Mouse (Mus musculus) c-Kit-positive CD71-positive TER-119-positive erythroid progenitor cells, embryonic 14.5 days (primary cell): ENCODE measurements at regions not wholly inside any gene's neighbourhood (a gene's known extent, or its start where the extent isn't known, plus 50 kb on each side); places are given as distances from the start of the nearest gene placed in this dataset.

Source experiments
- DNase-seq: peaks from one replicate; pipeline ENCODE4 v3.0.0-alpha.2; 2013; ENCODE audit warnings: low spot score

DNA sequence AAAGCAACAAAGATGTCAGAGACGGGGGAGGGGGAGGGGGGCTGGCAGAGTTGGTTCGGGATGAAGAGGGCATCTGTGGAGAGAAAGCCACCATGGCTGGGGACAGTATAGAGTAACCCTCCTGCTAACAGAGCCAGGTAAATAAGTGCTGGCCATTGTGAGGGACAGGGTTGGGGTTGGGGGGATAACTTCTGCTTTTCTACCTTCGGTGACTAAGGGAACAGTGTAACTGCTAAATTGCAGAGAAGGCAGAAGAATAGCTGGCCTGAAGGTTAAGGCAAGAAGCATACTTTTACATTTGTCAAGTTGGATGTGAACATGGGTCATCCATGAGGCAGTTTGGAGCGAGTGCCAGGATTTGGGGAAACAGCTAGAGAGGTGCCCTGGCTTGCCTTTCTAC lies 395.1 kb downstream of the H2al1j start:
- no peak for DNase-seq

DNA sequence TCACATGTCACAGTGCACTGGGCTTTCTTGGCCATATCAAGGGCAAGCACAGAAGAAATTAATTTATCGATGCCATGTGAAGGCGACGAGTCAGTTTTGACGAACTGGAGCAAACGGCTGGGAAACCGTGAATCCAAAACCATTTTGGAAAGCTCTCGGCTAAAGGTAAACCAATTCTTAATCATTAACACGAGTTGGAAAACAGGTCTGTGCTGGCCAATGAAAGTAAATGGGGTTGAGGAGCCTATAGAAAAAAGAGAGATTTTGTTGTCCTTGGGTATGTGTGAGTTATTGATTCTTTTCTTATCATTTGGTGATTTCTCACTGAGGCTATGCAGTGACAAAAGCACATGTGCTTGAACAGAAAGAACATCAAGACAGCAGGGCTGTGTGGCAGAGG lies 397.1 kb downstream of the H2al1j start:
- no peak for DNase-seq

DNA sequence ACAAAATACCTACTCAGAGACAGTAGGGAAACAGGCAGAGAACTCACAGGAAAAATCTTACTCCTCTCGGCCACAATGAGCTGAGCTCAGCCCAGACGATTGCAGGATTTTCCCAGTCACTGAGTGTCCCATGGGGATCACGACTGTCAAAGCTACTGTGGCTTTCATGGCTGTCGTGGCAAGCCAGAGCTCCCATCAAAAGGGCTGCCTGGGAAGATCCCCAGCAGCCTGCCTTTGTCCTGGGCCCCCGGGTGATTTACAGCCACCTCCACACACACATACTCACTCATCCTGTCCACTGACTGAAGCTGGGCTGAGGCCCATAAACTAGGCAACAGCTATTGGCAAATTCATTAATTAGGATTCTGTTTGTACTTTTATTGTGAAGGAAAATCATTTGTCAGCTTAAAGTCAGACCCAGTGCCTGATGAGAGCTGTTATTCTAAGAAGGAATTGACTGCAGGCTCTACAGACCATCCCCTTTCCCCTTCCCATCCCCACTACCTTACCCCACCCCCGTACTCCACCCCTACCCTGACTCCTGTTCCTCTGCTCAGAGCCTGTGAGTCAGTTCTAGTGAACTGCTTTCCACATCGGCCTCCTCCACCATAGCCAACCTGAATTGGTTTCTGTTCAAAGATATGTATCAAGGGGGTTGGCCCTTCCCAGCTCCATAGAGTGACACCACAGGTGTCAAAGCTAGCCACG lies 399.1 kb downstream of the H2al1j start:
- DNase-seq = no peak

DNA sequence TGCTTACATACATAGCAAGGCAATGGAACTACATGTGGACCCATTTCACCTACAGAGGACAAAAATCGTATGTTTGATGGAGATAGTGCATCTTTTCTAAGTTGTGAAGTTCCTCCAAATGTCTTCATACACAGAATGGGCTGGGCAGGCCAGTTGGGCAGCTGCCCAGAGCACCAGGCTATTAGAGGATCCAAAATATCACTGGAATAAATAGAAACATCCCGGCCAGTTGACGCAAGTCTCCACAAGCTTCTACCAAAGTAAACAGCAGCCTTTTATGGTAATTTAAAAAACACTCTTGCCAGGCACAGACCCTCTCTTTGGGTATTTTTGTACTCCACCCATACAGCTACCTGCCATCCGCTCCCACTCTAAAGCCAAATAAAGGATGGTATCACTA lies 400.9 kb downstream of the H2al1j start:
- no peak for DNase-seq

DNA sequence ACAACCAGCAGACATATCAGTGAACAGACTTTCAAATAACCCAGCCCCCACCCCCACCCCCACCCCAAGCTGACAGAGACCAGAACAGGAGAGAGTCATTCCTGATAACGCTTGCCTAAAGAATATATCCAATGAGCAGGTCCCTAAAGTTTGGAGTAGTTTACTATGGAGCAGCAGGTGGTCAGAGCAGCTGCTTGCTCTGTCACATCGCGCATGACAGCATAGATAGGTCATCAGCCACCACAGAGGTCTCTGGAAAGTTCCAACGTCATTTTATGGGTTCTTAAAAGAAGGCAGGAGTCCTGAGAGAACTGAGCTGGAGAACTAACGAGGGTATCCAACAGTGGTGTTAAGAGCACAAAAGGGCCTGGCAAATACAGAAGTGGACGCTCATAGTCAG lies 402.4 kb downstream of the H2al1j start:
- no peak for DNase-seq

DNA sequence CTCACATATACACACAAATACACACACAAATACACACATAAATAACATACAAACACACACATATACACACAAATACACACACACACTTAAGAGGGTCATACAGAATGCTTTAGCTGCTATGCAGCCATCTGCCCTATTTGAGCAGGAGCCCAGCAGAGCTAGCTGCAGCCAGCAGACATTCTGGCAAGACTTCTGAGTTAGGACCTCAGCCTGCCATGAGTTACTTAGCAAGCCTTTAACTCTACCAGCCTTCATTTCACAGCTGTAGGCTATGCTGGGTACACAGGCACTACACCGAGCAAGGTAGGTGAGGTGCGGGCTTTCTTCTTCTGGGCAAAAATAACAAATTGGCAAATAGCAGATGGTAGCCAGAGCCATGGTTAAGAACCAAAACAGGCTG lies 404.7 kb downstream of the H2al1j start:
- no peak for DNase-seq

DNA sequence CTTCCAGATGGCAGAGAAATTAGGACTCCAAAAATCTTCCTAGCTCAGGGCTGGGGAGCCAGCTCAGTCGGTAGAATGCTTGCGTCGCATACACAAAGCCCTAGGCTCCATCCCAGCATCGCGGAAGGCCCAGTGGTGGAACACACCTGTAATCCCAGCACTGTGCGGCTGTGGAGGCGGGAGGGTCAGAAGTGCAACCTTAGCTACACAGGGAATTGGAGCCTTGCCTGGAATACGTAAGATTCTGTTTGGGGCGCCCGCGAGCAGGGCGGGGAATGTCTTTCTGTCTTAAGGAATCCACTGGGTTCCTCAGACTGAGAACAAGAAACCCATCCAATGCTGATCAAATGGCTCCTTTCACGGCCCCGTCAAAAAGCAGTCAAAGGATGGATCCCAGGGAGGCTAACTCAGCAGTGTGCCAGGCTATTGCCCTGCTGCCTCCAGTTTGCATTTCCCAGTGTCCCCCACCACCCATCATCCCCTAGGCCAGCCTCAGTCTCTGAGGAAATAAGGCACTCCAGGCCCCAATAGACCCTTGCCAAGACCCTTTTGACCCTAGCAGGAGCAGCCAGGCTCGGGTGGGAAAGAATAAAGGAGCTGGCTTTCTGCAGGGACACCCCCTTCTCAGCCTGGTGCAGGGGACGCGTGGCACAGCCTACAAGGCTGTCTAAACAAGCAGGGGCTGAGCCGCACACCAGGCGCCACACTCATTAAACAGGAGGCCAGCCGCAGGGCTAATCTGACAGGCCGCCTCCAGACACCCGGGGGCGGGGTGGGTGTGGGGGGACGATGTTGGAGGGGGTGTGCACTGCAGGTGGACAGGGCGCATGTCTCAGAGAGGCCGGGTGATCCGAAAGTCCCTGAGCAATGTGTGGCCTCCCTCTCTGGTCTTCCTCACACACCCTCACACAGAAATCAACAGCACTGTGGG lies 407.1 kb downstream of the H2al1j start:
- no peak for DNase-seq

DNA sequence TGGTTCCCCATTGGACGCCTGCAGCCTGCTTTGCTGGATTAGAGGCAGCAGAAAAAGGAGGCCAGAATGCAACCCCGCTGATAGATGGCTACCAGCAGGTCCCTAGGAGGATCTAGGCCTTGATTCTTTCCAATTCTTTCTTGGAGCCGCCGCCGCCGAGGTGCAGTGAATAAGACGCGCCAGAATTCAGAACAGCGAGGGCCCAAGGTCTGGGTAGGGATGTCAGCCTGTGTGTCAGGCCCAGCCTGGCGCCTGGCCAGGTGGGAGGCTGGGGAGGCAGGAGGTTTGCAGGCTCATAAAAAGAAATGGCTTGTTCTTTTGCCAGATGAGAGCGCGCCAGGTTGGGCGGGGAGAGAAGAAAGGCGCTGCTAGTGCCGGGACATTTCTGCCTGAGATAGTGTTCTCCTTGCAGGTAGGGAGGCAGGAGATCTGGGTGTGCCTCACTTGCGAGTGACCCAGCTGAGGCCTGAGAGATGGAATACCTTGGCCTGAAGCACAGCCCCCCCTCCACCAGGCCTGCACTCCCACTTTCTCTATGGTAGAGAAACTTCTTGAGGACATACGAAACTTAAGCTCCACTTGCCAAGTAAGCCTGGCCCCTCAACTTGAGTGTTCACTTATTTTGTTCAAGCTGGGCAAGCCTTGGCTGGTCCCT lies 408.0 kb downstream of the H2al1j start:
- no peak for DNase-seq

DNA sequence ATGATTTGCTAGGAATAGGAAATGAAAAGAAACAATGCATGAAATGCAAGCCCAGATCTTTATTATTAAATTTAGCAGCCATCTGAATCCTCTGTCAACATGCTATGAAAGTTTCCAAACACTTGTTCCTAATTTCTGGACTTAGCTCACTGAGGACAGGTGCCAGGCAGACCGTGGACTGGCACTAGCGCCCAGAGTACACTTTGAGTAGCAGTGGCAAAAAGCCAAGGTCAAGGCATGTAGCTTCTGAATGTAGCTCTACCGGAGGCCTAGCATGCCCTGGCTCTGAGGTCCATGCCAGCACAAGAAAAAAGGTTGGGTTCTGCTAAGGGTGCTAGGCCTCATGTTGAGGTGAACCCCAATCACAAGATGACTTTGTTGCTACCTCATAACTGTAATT lies 408.9 kb downstream of the H2al1j start:
- DNase-seq = no peak

DNA sequence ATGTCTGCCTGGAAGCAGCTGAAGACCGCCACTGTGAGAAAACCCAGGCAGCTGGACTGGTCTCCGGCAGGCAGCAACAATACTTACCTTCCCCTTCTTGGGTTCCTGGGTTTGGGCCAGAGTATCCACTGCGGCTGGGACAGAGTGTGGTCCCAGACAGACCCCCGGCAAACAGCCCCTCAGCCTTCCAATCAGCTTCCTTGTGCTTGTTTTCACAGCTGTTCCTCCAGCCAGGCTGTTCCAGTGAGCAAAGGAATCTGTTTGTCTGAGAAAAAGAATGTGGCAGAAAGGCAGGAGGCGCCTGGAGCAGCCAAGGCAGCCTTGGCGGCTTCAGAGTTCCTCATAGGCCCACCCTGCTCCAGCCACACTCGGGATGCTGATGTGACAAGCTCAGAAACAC lies 411.9 kb downstream of the H2al1j start:
- DNase-seq = no peak

DNA sequence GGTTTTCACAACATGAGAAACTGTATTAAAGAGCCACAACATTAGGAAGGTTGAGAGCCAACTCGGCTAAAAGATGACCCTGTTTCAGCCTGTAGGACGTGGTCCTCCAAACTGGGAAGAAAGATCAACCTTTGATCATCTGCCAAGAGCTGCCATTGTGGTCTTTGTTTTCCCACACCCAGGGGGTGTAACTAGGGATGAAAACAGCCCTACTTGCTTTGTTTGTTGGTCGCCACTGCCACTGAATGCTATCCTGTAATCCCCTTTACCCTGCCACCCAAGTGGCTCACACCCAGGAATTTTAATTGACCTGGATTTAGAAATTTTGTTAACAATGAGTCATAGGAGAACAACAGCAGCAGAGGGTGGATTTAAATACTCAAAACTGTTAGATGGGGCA lies 414.2 kb downstream of the Bcor start:
- no peak for DNase-seq

DNA sequence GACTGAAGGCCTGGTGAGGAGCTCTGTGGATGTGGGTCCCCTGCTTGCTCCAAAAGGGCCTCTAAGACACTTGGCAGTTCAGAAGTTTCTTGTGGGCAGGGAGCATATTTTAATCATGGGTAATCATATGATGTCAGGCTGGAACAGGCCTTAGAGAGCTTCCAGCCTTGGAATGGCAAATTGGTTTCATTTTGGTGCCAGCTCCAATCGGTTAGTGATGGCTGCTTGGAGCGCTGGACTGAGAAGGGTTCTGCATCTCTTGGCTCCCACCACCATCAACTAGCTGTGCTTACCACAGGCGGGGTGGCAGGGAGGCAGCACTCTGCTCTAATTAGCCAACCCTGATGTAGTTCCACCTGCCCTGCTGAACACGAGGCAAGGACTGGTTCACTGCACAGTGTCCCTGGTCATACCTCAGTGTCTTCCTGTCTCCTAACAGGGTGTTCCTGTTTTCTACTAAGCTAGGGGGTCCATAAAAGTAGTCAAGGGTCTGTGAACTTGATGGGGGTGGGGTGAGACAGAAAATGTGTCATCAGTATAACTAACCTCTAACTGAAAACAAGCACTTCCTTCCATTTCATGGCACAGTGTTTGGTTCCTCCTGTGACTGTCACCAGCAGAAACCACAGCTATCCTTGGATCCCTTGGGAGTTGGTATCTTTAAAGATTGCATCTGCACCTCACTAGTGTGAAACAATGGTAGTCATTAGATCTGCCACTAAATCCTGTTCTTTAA lies 412.6 kb downstream of the Bcor start:
- no peak for DNase-seq

DNA sequence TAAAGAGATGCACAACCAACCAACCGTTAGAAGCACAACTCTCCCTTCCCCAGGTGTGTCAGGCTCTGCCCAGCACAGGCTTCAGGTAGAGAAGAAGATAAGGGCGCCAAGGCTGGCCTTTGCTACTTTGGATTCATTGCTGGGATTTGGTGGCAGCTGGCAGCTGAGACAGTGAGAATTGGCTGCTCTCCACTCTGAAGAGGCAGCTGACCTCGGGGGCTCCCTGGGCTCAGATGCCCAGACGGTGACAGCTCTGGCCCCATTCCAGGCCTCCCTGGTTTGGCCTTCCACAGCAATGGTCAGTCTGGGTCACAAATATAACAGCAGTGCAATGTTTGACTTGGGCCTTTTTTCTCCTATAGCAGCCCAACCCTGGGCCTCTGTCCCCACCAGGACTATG lies 411.9 kb downstream of the Bcor start:
- no peak for DNase-seq

DNA sequence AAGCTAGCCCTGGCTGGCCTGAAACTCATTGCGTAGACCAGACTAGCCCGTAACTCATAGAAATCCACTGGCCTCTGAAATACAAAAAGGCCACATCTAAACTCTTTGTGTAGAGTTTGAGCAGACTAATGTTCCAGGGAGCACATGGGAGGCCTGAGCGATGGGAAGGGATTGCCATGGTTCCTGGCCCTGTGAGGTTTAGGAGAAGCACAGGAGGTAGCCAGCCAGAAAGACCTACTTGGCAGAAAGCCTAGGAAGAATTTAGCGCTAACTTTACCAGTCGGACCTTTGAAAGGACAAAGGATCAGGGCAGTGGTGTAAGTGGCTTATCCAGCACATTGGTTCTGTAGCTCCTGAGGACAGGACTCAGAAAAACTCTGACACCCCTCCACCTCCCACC lies 407.6 kb downstream of the Bcor start:
- no peak for DNase-seq

DNA sequence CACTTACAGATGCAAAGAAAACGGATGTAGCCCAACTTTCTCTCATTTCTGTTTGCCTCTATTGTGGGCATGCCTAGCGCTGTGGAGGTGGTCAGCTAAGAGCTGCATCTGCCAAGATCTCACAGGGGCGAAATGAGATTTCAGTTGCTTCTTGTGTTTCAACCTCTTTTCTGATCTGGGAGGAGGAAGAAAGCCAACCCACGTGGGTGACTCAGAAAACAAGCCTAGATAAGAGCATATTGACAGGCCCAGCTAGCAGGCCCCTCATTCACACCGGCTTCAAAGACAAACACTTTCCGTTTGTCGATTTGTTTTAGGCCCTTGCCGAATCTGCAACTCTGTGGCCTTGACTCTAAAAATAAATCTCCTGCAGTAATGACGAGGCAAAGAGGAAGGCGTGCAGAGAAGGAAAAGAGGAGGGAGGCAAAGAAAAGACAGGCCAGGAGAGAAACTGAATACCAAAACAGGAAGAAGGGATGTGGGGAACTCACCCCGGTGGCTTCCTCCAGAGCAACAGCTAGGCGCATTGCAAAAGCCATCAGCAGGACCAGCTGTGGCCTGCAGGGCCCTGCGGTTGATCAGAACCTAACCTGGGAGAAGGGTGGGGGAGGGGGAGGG lies 407.1 kb downstream of the Bcor start:
- DNase-seq = peak; percentile 11

DNA sequence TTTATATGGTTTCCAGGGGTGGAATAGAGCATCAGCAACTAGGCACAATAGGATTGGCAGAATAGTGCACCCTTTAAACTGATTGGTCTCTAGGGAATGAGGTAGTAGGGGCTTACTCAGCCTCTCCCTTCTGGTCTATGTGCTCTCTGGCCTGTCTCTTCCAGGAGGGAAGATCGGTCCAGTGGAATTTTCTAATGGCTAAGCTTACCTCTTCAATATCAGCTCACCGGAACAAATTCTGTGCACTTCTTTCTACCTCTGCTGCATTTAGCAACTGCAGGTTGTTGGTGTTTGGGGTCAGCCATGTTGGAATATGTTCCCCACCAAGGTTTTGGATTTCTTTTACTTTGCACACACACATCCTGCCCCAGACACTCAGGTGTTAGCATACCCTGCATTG lies 405.1 kb downstream of the Bcor start:
- DNase-seq = no peak

DNA sequence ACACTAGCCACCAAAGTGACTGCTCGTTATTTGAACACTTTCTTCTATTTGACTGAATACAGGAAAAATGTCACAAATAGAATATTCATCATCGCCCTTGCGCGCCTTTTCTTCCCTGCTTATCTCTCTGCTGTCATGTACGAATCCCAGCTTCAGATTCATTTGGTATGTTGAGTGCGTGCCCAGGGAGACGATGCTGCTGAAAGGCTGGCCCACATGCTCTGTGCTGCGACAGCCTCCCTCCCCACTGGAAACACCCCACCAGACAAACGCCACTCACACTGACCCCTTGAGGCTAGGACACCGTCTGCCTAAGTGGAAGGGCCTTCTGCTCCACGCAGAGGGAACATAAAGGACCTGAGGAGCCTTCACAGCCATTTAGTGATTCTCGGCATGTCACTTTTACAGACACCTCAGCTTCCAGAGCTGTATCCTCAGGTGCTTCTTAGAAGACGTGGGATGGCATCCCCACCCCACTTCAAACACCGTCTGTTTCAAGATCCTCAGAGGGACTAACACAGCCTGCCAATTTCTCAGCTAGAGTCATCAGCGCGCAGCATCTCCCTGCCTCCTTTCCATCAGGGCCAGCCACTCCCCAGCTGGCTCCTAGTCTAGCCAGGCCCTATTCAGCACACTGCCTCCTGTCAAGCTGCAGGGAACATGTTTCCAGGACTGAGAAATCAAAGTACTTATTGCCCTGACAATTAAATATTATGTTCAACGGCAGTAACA lies 396.6 kb downstream of the Bcor start:
- DNase-seq = no peak

DNA sequence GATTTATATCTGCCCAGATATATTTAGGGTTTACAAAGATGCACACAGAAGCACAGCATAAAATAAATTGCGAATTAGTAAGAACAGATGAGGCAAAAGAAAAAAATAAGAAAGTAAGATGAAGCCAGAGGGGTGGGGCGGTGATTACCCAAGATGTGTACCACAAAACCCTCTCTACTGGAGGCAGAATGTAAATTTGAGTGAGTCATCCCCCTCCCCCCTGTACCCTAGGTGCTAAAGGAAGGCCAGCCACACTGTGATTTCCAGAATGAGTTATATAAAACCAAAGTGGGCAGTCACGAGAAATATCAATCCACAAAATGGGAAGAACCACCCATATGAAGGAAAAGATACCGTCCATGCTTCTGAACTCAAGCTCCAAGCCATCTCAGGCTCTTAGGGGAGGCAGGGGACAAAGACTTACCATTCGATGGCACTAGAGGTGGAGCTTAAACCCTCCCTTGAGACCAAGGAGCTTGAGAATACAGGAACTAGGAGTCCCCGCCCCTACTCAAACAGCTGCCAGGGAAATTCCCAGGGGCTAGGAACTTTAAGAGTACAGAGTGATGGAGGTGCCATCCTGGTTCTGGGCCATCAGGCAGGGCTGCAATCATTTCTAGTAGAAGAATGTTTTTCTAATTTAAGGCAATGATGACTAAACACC lies 383.8 kb downstream of the Bcor start:
- DNase-seq = no peak

DNA sequence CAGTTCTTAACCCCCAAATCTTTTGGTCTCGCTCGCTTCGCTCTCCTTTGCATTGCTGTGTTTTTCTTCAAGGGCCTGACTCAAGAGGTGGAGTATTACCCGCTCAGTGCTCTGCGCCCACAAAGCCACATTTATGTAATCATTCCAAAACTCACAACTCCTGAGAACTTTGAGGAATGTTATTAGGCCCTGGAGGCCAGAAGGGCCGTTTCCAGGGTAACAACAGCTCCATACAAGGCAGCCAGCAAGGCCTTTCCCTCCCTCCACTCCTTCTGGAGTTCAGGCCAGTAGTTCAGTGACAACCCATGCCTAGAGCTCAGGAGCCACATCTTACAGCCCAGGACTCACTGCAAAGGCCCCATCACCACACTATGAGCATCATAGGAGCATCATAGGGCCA lies 365.1 kb downstream of the Bcor start:
- DNase-seq = no peak

DNA sequence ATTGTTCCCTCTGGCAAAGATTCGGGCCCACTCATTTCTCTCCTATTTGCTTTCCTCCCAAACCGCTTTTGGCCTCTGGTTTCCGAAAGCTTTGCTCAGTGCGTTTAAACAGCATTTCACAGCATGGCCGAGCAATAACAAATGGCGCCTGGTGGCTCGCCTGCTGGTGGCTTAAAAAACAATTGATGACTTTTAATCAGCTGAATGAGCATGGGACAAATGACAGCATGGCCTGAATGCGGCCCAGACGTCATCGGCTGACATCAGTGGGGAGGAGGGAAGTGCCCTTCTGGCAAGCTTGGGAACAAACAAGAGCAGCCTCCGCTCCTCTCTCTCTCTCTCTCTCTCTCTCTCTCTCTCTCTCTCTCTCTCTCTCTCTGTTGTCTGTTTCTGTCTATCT lies 362.3 kb downstream of the Bcor start:
- DNase-seq = no peak

DNA sequence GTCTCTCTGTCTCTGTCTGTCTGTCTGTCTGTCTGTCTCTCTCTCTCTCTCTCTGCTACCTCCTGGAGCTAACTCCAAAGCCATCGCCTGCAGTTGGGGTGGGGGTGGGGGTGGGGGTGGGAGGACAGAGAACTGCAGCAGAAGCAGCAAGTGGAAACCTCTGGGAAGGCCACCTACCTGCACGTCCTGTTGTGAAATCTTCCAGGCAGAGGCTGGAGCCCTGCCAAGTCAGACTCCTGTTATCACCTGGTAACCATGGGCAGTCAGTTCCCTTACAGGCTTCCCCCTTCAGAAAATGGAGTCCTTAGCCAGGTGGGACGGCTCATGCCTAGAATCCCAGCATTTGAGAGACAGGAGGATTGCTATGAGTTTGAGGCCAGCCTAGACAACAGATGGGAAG lies 361.8 kb downstream of the Bcor start:
- DNase-seq = no peak
